Mouse (Mus musculus) heart, adult 2 months (tissue): ENCODE measurements around the gene Ifi27l2a. TPM values are rescaled to one million over a fixed set of nuclear protein-coding genes. Genes with fewer than 3 reads are reported as not detected.
"Not testable (repeated sequence)": the region's sequence is repeated elsewhere in the genome, so short reads cannot be mapped to it uniquely, and the experiment has no call there.

ENCODE experiments used
- DNase-seq, 2 experiments: peaks; one replicate each; pipeline ENCODE4 v3.0.0; 2021
- H3K27ac ChIP-seq: fragments of 200-600 bp; 2 replicates; pipeline ENCODE4 v1.8.1; 2022
- H3K27me3 ChIP-seq: fragments of 200-500 bp; 2 replicates; pipeline ENCODE4 v1.6.1; 2012; ENCODE audit warnings: mild to moderate bottlenecking, low read length, inconsistent platforms, mixed read lengths; ENCODE audit not compliant: control insufficient read depth, insufficient read depth
- H3K36me3 ChIP-seq: fragments of 200-500 bp; 2 replicates; pipeline ENCODE4 v1.6.1; 2012; ENCODE audit warnings: low read length, inconsistent platforms; ENCODE audit not compliant: control insufficient read depth, insufficient read depth
- H3K4me1 ChIP-seq: fragments of 200-500 bp; 2 replicates; pipeline ENCODE4 v1.6.1; 2011; ENCODE audit warnings: low read length; ENCODE audit not compliant: control insufficient read depth, insufficient read depth
- H3K4me3 ChIP-seq: fragments of 200-600 bp; 2 replicates; pipeline ENCODE4 v1.8.1; 2022
- H3K79me2 ChIP-seq: fragments of 200-500 bp; replicated peaks from 2 replicates; pipeline ENCODE4 v1.6.1; 2012; ENCODE audit warnings: mild to moderate bottlenecking, inconsistent platforms, low read length, moderate library complexity, mixed read lengths; ENCODE audit not compliant: control insufficient read depth, insufficient read depth
- H3K9ac ChIP-seq: fragments of 200-500 bp; 2 replicates; pipeline ENCODE4 v1.6.1; 2012; ENCODE audit warnings: low read depth, mild to moderate bottlenecking, control low read depth, inconsistent platforms, low read length, mixed read lengths
- CTCF ChIP-seq: fragments of 200-600 bp; IDR thresholded peaks from 2 replicates; pipeline ENCODE4 v1.8.1; 2022; ENCODE audit warnings: antibody characterized with exemption, mild to moderate bottlenecking, moderate library complexity
- EP300 ChIP-seq: fragments of 200-500 bp; IDR thresholded peaks from 2 replicates; pipeline ENCODE4 v1.6.1; 2011; ENCODE audit warnings: low read depth, low read length, control low read depth; ENCODE audit not compliant: insufficient read depth
- POLR2A ChIP-seq: fragments of 200-500 bp; IDR thresholded peaks from 2 replicates; pipeline ENCODE4 v1.6.1; 2011; ENCODE audit warnings: mild to moderate bottlenecking, low read depth, low read length, control low read depth; ENCODE audit not compliant: insufficient read depth
- WGBS: fragments of 180-500 bp; shearing (Covaris S2); methylation state at CpG from one replicate; pipeline ENCODE4 v1.1.7; 2018; 5-methylcytosine and 5-hydroxymethylcytosine counted together
- intact Hi-C: fragments of 180-260 bp; cut with DNase I; formaldehyde crosslinking; loops from one replicate; pipeline ENCODE4 v1.15.1; 2025
- polyA plus RNA-seq: library from polyadenylated mRNA; depleted of rRNA; stranded (reverse); fragments of >200 nt; gene quantifications from 2 replicates; pipeline ENCODE4 v1.2.3, GENCODE M21; 2012
- total RNA-seq, 2 experiments: library from RNA; stranded (reverse); gene quantifications; 2 replicates each; pipeline ENCODE4 v1.2.3; 2021

The Ifi27l2a gene
- total and polyA plus RNA-seq, 3 experiments, result 31.8 to 388 (median 43.8) TPM

DNA sequence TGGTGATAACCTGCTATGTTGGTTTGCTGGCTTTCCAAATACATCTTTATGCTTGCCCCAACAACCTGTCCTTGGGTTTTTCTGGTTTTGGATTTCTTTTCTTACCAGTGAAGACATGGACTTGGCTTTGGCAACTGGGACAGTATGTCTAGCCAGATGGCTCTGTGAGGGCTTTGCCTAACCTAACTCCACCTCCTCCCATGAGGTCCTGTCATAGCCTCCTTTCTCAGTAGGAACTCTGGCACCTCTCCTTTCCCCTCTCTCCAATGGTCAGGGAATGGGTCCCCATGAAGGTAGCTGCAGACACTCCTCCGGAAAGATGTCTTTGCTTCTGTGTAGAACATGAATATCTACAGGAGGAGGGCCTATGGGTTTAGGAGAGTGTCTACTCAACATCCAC is 43.2 kb upstream of the Ifi27l2a start:
- peaks cover 7% of the 10 kb centered on the region; the same call in 1 of the 2 replicates for H3K36me3 ChIP-seq
- DNase-seq, result peak; percentile 41 to 57
- H3K9ac ChIP-seq, result no peak overlapping the region
- H3K4me1 ChIP-seq, result peaks cover 12% of the 10 kb centered on the region
- H3K4me3 ChIP-seq, result no peak overlapping the region
- WGBS, result 74% methylated on average over 1 of the region's 1 CpGs
- intact Hi-C loops, result loop anchor here (1.0 kb wide), 1 partner anchor 58 kb away; no protein-coding TSS in a partner anchor
- peak overlapping the region; percentile 79 for H3K27ac ChIP-seq
- H3K79me2 ChIP-seq, result no peaks in the 10 kb centered on the region
- H3K27me3 ChIP-seq, result no peaks in the 10 kb centered on the region
- no peak for TF ChIP-seq POLR2A
- TF ChIP-seq CTCF, result no peak
- no peak for TF ChIP-seq EP300

DNA sequence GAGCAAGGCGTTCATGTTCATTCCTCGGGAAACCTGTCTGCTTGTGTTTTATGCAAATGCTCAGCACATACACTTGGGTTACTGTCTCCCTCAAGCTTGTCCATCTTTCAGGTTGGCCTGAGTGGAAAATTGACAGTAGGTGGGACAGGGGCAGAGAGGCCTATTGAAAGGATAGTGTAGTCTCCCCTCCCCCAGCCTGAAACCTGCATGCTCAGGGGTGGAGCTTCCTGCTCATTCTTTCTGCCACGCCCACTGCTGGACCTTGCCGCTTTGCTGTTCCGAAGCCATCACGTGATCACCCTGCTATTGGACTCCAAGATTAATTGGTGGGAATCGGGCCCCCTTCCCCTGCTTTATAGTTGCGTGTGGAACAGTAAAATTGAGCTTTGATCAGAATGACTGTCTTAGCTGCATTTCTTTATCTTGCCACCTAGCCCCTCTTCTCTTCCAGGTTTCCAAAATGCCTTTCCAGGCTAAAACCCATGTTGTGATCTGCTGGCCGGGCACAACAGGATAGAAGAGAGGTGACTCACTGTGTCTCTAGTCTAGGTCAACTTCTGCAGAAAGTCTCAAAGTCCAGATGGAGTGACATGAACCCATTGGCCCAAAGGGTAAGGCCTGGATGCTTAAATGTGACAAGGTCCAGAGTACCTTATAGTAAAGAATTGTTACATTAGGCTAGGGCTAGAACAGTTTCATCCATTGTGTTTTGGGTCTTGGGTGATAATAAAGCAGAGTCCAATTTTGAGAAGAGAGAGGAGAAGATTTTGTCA is 40.9 kb upstream of the Ifi27l2a start:
- H3K4me3 ChIP-seq, H3K4me1 ChIP-seq, H3K27ac ChIP-seq, intact Hi-C loops, H3K27me3 ChIP-seq, H3K79me2 ChIP-seq, H3K36me3 ChIP-seq, H3K9ac ChIP-seq: not testable (repeated sequence)
- DNase-seq, result peak in 1 of 2 experiments; percentile 15
- WGBS, result 68% methylated on average over 9 of the region's 9 CpGs

DNA sequence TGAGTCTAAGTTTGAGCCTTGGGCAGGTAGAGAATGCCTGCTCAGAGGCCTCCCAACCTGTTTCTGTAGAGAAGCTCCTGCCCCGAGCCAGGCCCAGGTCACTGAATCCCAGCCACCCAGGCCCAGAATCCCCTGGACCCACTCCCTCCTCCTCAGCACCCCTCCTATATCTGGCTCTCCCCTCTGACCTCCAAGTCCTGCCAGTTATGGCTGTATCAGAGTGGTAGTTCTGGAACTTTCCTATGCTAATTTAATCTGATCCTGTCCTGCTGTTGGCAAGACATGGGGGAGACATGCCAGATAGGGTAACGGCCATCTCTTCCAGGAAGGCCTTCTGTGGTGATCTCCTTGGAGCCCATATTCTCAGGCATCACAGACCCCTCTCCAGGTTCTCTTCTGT is 39.3 kb upstream of the Ifi27l2a start:
- 50% methylated on average over 2 of the region's 2 CpGs for WGBS
- H3K27me3 ChIP-seq, result no peaks in the 10 kb centered on the region
- no peaks in the 10 kb centered on the region for H3K79me2 ChIP-seq
- TF ChIP-seq POLR2A (no peak), CTCF (no peak), EP300 (no peak)
- no peak overlapping the region for H3K9ac ChIP-seq
- H3K4me3 ChIP-seq, result no peak overlapping the region
- H3K36me3 ChIP-seq, result peaks cover 7% of the 10 kb centered on the region; the same call in 1 of the 2 replicates
- intact Hi-C loops, result loop anchor here (2.0 kb wide), 1 partner anchor 36 kb away; no protein-coding TSS in a partner anchor
- no peak overlapping the region for H3K27ac ChIP-seq
- peaks cover 9% of the 10 kb centered on the region for H3K4me1 ChIP-seq
- peak in 1 of 2 experiments; percentile 2 for DNase-seq

DNA sequence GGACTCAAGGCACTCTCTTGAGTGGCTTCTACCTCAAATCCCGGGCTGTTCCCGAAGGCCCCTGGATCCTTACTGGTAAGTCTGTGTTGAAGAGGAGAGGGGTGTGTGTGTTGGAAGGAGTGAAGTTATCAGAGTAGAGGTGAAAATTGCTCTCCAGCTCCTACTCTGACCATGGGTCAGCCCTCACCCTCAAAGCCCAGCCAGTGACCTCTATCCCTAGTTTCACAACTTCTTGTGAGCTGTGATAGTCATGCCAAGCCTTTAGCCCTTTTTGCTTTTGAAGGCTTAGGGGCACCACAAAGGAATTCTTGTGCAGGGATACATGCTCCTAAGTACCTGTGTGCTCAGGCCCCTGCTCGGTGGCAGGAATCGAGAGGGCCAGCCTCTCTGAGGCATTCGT is 38.2 kb upstream of the Ifi27l2a start:
- peaks cover 5% of the 10 kb centered on the region for H3K4me1 ChIP-seq
- no peak overlapping the region for H3K4me3 ChIP-seq
- TF ChIP-seq CTCF, result no peak
- no peak for TF ChIP-seq POLR2A
- TF ChIP-seq EP300, result no peak
- H3K36me3 ChIP-seq, result no peaks in the 10 kb centered on the region
- no peak overlapping the region for H3K9ac ChIP-seq
- H3K27me3 ChIP-seq, result no peaks in the 10 kb centered on the region
- WGBS, result 74% methylated on average over 5 of the region's 5 CpGs
- intact Hi-C loops, result loop anchor here (2.0 kb wide), 1 partner anchor 35 kb away; no protein-coding TSS in a partner anchor
- no peak for DNase-seq
- no peaks in the 10 kb centered on the region for H3K79me2 ChIP-seq
- no peak overlapping the region for H3K27ac ChIP-seq

DNA sequence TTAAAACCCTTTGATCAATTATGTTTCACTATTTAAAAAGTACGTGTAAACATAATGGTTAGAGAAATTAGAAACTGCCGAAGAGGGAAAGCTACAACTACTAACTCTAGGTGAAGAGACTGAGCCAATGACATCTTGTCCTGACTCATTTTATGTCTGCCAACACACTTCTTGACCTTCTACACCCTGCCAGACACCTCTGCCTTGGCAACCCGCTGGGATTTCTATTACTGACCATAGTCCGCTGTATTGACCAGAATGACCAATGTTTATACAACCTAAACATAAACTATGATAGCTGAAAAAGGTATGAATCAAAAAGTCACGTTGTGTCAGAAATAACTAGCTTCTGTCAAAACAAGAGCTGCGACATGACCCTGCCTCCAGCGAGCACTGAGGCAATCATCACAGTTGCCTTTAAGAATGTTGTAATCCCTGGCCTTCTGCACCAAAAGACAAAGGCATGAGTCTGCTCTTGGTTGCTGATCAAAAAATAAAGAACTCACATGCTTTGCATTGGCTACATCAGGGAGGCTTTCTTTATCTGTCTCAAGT is 34.1 kb upstream of the Ifi27l2a start:
- no peak overlapping the region for H3K27ac ChIP-seq
- no peaks in the 10 kb centered on the region for H3K36me3 ChIP-seq
- 57% methylated on average over 7 of the region's 7 CpGs for WGBS
- no peak overlapping the region for H3K9ac ChIP-seq
- DNase-seq, result no peak
- H3K27me3 ChIP-seq, result no peaks in the 10 kb centered on the region
- H3K4me3 ChIP-seq, result no peak overlapping the region
- TF ChIP-seq CTCF (no peak), POLR2A (no peak), EP300 (no peak)
- no peaks in the 10 kb centered on the region; the same call in 1 of the 2 replicates for H3K4me1 ChIP-seq
- intact Hi-C loops, result no loop called here
- no peaks in the 10 kb centered on the region for H3K79me2 ChIP-seq

DNA sequence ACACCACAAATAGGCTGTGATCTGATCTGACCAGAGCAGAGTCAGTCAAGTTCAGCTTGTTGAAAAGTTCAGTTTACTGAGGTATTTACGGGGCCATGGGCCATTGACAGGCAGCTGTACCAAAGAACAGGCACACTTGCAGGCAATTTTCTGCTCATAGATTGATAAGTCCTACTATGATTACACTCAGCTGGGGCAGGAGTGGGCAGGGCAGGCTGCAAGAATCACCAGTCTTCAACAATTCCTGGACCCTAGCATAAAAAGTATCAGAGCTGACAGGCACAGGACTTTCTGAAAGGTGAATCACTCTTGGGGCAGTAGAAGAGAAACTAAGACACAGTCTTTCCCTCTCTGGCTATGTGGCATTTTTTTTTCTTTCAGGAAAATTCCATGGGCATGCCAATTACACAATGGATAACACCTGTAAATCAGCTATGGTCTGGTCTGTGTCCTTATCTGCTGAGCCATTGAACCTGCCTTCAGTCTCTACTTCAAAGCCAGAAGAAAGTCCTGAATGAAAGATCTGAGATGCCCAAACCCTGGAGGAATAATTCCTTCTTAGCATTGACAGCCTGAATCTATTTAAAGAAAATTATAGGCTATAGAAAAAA is 33.4 kb upstream of the Ifi27l2a start:
- no peaks in the 10 kb centered on the region for H3K27me3 ChIP-seq
- H3K4me3 ChIP-seq, result no peak overlapping the region
- H3K36me3 ChIP-seq, result no peaks in the 10 kb centered on the region
- TF ChIP-seq EP300 (no peak), POLR2A (no peak), CTCF (no peak)
- WGBS, result 85% methylated on average over 1 of the region's 1 CpGs
- H3K9ac ChIP-seq, result no peak overlapping the region
- DNase-seq, result no peak
- H3K79me2 ChIP-seq, result no peaks in the 10 kb centered on the region
- H3K27ac ChIP-seq, result no peak overlapping the region
- no peaks in the 10 kb centered on the region; the same call in 1 of the 2 replicates for H3K4me1 ChIP-seq
- intact Hi-C loops, result no loop called here
